Mouse (Mus musculus) heart, adult 2 months (tissue): ENCODE measurements around the gene Pik3ip1. TPM values are rescaled to one million over a fixed set of nuclear protein-coding genes. Genes with fewer than 3 reads are reported as not detected.
A peak's percentile ranks its signal among the peaks of the same experiment; 100 is the strongest.

Experiments
- DNase-seq, 2 experiments: peaks; one replicate each; pipeline ENCODE4 v3.0.0; 2021
- H3K27ac ChIP-seq: fragments of 200-600 bp; 2 replicates; pipeline ENCODE4 v1.8.1; 2022
- H3K27me3 ChIP-seq: fragments of 200-500 bp; 2 replicates; pipeline ENCODE4 v1.6.1; 2012; ENCODE audit warnings: mild to moderate bottlenecking, low read length, inconsistent platforms, mixed read lengths; ENCODE audit not compliant: control insufficient read depth, insufficient read depth
- H3K36me3 ChIP-seq: fragments of 200-500 bp; 2 replicates; pipeline ENCODE4 v1.6.1; 2012; ENCODE audit warnings: low read length, inconsistent platforms; ENCODE audit not compliant: control insufficient read depth, insufficient read depth
- H3K4me1 ChIP-seq: fragments of 200-500 bp; 2 replicates; pipeline ENCODE4 v1.6.1; 2011; ENCODE audit warnings: low read length; ENCODE audit not compliant: control insufficient read depth, insufficient read depth
- H3K4me3 ChIP-seq: fragments of 200-600 bp; 2 replicates; pipeline ENCODE4 v1.8.1; 2022
- H3K79me2 ChIP-seq: fragments of 200-500 bp; replicated peaks from 2 replicates; pipeline ENCODE4 v1.6.1; 2012; ENCODE audit warnings: mild to moderate bottlenecking, inconsistent platforms, low read length, moderate library complexity, mixed read lengths; ENCODE audit not compliant: control insufficient read depth, insufficient read depth
- H3K9ac ChIP-seq: fragments of 200-500 bp; 2 replicates; pipeline ENCODE4 v1.6.1; 2012; ENCODE audit warnings: low read depth, mild to moderate bottlenecking, control low read depth, inconsistent platforms, low read length, mixed read lengths
- CTCF ChIP-seq: fragments of 200-600 bp; IDR thresholded peaks from 2 replicates; pipeline ENCODE4 v1.8.1; 2022; ENCODE audit warnings: antibody characterized with exemption, mild to moderate bottlenecking, moderate library complexity
- EP300 ChIP-seq: fragments of 200-500 bp; IDR thresholded peaks from 2 replicates; pipeline ENCODE4 v1.6.1; 2011; ENCODE audit warnings: low read depth, low read length, control low read depth; ENCODE audit not compliant: insufficient read depth
- POLR2A ChIP-seq: fragments of 200-500 bp; IDR thresholded peaks from 2 replicates; pipeline ENCODE4 v1.6.1; 2011; ENCODE audit warnings: mild to moderate bottlenecking, low read depth, low read length, control low read depth; ENCODE audit not compliant: insufficient read depth
- WGBS: fragments of 180-500 bp; shearing (Covaris S2); methylation state at CpG from one replicate; pipeline ENCODE4 v1.1.7; 2018; 5-methylcytosine and 5-hydroxymethylcytosine counted together
- intact Hi-C: fragments of 180-260 bp; cut with DNase I; formaldehyde crosslinking; loops from one replicate; pipeline ENCODE4 v1.15.1; 2025
- polyA plus RNA-seq: library from polyadenylated mRNA; depleted of rRNA; stranded (reverse); fragments of >200 nt; gene quantifications from 2 replicates; pipeline ENCODE4 v1.2.3, GENCODE M21; 2012
- total RNA-seq, 2 experiments: library from RNA; stranded (reverse); gene quantifications; 2 replicates each; pipeline ENCODE4 v1.2.3; 2021

Gene Pik3ip1
- total and polyA plus RNA-seq, 3 experiments = 29.4 to 36.4 (median 29.5) TPM

DNA sequence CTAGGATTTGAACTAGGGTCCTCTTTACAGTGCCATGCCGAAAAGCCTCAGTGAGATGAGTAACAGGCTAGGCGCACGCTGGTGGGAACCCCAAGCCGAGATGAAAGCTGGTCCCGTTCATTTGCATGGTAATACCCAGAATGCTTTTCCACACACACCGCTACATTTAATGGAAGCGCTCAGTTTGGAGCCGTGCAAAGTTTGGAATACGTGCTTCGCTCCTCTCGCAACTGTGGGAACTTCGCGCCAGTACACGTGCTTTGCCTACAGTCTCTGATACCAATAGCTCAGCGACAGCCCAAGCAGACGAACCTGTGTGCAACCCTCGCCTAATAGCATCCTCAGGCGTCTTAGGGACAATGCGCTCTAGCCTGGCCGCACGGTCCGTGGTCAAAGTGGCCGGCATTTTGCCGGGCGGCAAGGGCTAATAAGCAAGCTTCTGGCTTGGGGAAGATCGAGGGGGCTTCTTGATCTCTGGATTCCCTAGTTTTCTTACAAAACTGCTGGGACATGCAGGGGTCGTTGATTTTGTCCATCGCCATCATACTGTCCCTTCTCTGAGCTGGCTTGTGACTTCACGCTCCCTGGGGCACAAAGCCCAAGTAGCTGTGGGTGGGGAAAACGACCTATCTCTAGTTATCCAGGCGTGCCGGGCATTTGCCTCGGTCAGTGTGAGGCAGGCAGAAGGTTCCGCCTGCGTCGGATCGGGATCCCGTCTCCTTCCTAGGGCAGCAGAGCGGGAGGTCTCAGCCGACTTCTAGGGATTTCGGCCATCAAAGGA lies 41.5 kb upstream of the Pik3ip1 start, which contains the start of gene Patz1:
Gene Patz1, plus strand, starts transcription at position 354 of the 781 bp plus-strand sequence.
- H3K79me2 ChIP-seq = 0 out of 2 replicates have a peak, but pooled peaks cover 2% of the 10 kb centered on the region
- under 1% methylated on average over 41 of the region's 41 CpGs for WGBS
- H3K36me3 ChIP-seq = no peaks in the 10 kb centered on the region
- DNase-seq = peak; percentile 50 to 63
- intact Hi-C loops = loop anchor here (1.0 kb wide), 1 partner anchor 22 kb away; the partner anchor contains the start of gene Drg1
- peak within 1 kb of the TSS; percentile 100 for H3K4me3 ChIP-seq
- H3K4me1 ChIP-seq = peaks cover 9% of the 10 kb centered on the region
- peak within 1 kb of the TSS; percentile 98 for H3K27ac ChIP-seq
- TF ChIP-seq CTCF (no peak), POLR2A (peak; percentile 74; the same call in 1 of the 2 replicates), EP300 (peak; percentile 57; the same call in 1 of the 2 replicates)
- peak within 1 kb of the TSS; percentile 95 for H3K9ac ChIP-seq
- no peaks in the 10 kb centered on the region for H3K27me3 ChIP-seq

DNA sequence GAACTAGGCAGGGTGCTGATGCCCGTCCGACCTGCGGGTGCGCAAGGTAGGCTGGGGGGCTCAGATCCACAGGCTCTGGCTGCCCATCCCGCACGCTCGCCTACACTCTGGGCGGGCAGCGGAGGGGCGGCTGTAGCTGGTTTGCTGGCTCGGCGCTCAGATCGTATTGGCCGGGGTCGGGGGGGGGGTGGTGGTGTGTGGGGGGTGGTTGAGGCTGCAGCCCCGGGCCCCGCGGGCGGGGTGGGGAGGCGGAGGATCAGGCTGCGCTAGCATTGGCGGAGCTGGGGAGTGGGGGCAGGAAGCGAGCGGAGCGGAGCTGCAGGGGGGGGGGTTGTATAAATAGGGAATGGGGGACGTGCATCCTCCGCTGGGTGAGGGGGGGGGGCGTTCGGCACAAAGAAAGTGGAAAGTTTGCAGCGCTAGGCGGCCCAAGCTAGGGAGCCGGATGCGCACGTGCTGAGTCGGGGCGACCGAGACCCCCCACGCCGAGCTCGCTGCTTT lies 40.8 kb upstream of the Pik3ip1 start:
- Histone ChIP-seq H3K27ac (peak overlapping the region; percentile 98), H3K27me3 (no peaks in the 10 kb centered on the region), H3K79me2 (0 out of 2 replicates have a peak, but pooled peaks cover 2% of the 10 kb centered on the region), H3K4me1 (peaks cover 9% of the 10 kb centered on the region), H3K9ac (peak overlapping the region; percentile 95), H3K36me3 (no peaks in the 10 kb centered on the region), H3K4me3 (peak overlapping the region; percentile 100)
- under 1% methylated on average over 39 of the region's 40 CpGs for WGBS
- intact Hi-C loops = loop anchor here (1.0 kb wide), 1 partner anchor 23 kb away; the partner anchor contains the start of gene Drg1
- no peak for TF ChIP-seq EP300
- no peak for TF ChIP-seq CTCF
- DNase-seq = peak; percentile 77 to 83

DNA sequence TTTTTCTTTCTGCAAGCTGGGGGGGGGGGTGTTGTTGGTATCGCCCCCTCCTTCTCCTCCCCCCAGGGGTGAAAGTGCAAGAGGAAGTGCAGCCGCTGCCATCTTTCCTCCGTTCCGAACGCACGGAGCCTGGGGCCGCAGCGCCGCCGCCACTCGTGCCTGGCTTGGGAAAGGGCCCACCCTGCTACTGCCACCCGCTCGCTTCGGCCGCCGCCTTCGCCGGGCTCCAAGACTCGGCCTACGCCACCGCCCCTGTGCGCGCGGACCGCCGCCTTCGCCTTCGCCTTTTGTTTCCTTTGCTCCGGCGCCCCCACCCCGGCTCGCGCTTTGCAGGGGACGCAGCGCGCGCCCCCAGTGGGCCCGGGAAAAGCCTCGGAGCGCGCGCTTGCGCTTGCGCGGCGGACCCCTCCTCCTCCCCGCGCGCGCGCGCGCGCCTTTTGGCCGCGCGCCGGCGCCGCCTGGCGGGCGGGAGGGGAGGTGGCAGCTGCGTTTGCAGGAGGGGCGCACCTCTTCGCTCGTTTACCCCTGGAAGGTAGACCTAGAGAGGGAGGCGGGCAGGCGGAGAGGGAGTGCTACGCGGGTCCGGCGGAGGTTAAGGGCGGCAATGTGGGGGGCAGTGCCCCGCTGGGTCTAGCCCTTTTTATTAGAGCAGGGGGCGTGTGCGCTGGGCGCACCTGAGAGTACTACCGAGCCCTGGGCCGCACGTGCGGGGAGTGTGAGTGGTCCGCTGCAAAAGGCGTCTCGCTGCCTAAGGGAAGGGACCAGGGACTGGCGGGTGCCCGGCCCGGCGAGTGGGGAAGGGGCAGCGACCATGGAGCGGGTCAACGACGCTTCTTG lies 40.2 kb upstream of the Pik3ip1 start:
- Histone ChIP-seq H3K4me1 (peaks cover 9% of the 10 kb centered on the region), H3K4me3 (peak overlapping the region; percentile 100), H3K36me3 (no peaks in the 10 kb centered on the region), H3K27me3 (no peaks in the 10 kb centered on the region), H3K27ac (peak overlapping the region; percentile 98), H3K79me2 (0 out of 2 replicates have a peak, but pooled peaks cover 2% of the 10 kb centered on the region), H3K9ac (peak overlapping the region; percentile 95)
- TF ChIP-seq CTCF (peak; percentile 82), EP300 (peak; percentile 37; the same call in 1 of the 2 replicates), POLR2A (peak; percentile 62)
- under 1% methylated on average over 91 of the region's 92 CpGs for WGBS
- intact Hi-C loops = loop anchor here (1.0 to 5.0 kb wide), 4 partner anchors 24 to 117 kb away; partner anchors contain the start of genes Drg1, Eif4enif1, Limk2 and Pik3ip1
- DNase-seq = peak; percentile 90 to 92

DNA sequence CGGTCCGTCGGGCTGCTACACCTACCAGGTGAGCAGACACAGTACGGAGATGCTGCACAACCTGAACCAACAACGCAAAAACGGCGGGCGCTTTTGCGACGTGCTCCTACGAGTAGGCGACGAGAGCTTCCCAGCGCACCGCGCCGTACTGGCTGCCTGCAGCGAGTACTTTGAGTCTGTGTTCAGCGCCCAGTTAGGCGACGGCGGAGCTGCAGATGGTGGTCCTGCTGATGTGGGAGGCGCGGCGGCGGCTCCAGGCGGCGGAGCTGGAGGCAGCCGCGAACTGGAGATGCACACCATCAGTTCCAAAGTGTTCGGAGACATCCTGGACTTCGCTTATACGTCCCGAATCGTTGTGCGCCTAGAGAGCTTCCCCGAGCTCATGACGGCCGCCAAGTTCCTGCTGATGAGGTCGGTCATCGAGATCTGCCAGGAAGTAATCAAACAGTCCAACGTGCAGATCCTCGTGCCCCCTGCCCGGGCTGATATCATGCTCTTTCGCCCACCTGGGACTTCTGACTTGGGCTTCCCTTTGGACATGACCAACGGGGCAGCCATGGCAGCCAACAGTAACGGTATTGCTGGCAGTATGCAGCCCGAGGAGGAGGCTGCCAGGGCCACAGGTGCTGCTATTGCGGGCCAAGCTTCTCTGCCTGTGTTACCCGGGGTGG lies 39.4 kb upstream of the Pik3ip1 start:
- Histone ChIP-seq H3K9ac (peak overlapping the region; percentile 82), H3K36me3 (no peaks in the 10 kb centered on the region; the same call in 1 of the 2 replicates), H3K79me2 (0 out of 2 replicates have a peak, but pooled peaks cover 2% of the 10 kb centered on the region), H3K27ac (peak overlapping the region; percentile 98), H3K27me3 (no peaks in the 10 kb centered on the region), H3K4me3 (peak overlapping the region; percentile 100), H3K4me1 (peaks cover 9% of the 10 kb centered on the region)
- intact Hi-C loops = loop anchor here (2.0 to 5.0 kb wide), 3 partner anchors 40 to 117 kb away; partner anchors contain the start of genes Eif4enif1, Limk2 and Pik3ip1
- DNase-seq = peak; percentile 60 to 69
- TF ChIP-seq CTCF (no peak), POLR2A (no peak), EP300 (no peak)
- WGBS = 1% methylated on average over 50 of the region's 50 CpGs
